Mouse (Mus musculus): ENCODE data around the gene Tek.

Tek gene

DNA sequence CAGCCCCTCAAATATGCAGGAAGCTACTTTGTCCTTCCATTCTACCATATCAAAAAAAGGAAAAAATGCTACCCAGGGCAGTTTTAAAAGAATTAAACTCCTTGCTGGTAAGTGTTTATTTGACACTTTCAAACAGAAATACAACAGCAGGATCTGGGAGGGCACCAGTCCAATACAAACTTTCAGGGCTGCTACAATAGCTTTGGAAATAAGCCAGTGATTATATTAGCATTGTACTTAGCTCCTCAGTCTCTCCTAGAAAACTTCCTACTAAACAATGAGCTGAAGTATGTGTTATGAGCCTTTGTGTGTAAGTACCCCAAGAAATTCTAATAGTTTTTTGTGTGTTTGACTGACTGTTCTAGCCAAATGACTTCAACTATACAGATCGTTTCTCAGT lies 87.8 kb downstream of the Tek start:
- DNase-seq: peak in 1 of 2 experiments; percentile 45

DNA sequence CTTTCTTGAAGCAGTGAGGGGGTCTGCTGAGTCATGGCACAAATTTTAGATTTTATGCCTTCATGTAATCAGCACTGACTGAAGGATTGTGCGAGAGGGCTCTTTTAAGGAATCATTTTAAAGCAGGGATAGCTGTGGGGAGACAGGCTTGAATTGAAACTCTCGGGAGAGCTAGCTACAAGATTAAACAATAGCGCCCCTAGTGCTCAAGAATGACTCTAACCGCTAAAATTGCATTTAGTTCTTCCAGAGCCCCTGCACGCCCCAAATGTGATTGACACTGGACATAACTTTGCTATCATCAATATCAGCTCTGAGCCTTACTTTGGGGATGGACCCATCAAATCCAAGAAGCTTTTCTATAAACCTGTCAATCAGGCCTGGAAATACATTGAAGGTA lies 88.3 kb downstream of the Tek start:
- DNase-seq: peak in 1 of 2 experiments; percentile 16

DNA sequence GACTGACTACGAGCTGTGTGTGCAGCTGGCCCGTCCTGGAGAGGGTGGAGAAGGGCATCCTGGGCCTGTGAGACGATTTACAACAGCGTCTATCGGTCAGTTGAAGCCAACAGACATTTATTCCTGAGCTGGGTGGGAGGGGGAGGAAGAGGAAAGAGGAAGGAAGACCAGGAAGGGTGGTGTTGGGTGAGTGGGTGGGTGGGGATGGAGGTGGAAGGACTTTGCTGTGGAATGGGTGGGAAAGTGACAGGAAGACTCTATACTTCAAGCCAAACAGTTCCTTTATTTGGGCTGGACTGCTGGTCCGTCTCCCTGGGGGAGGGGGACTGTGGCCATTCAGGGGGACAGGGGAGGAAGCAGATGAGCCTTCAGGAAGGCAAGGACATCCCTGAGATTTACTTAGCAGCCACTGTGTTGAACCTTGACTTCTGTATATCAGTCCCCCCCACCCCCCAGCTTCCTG lies 90.9 kb downstream of the Tek start:
- peak; percentile 62 to 89 for DNase-seq

DNA sequence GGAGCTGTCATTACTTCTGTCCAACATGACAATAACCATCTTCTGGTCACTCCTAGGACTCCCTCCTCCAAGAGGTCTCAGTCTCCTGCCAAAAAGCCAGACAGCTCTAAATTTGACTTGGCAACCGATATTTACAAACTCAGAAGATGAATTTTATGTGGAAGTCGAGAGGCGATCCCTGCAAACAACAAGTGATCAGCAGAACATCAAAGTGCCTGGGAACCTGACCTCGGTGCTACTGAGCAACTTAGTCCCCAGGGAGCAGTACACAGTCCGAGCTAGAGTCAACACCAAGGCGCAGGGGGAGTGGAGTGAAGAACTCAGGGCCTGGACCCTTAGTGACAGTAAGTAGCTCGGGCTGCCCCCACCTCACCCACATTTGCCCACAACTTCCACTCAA lies 98.0 kb downstream of the Tek start:
- peak in 1 of 2 experiments; percentile 56 for DNase-seq

DNA sequence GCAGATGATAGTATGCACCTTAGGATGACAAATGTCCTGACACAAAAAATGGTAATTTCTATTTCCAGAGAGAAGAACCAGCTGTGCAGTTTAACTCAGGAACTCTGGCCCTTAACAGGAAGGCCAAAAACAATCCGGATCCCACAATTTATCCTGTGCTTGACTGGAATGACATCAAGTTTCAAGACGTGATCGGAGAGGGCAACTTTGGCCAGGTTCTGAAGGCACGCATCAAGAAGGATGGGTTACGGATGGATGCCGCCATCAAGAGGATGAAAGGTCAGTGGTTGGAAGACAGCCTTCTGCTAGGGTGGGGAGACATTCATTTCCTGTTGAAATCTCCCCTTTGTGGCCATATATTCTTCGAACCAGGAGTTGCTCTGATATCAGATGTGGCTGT lies 114.2 kb downstream of the Tek start:
- peak; percentile 46 to 76 for DNase-seq

DNA sequence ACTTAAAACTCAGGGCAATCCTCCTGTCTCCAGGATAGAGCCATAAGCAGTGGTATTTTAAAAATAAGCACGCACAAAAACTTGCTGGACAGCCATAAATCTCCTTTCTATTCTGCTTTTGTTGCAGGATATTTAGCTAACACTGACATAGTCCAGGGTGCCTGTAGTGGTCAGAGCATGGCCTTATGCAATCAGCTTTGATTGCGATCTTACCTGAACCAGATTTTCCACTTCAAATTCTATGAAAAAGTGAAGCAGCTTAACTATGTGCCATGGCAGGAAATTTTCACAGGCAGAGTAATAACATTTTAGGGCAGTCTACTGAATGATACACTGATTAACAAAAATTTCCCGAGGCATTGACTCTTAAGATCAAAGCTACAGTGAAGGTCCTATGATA lies 115.2 kb downstream of the Tek start:
- DNase-seq: no peak

DNA sequence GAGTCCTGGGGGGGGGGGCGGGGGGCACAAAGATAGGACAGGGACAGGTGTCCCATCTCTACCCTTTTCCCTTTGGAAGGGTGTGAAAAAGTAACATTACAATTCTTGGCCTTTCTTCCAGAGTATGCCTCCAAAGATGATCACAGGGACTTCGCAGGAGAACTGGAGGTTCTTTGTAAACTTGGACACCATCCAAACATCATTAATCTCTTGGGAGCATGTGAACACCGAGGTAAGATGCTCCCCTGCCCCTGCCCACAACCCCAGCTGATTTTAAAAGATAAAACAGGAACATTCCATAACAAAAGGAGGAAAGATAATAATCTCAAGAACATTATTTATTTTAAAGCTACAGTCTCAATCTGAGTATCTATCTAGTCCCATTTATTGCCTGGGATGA lies 116.1 kb downstream of the Tek start:
- peak in 1 of 2 experiments; percentile 43 for DNase-seq

DNA sequence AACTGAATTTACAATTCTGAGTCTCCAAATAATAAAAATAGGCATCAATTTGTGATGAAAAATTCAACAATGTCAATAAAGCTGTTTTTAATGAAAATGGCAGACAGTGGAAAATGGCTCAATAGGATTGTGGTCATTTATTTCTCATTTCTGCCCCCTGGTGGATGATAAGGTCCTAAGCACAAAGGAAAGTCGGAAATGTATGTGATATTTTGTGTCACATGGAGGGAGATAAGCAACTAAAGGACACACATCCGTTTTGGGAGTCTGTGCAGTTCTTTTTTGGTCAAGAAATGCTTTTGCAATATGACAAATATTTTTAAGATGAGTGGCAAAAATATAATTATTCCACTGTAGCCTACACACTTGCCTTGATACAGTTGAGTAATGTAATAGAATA lies 161.7 kb downstream of the Tek start:
- DNase-seq: peak in 1 of 2 experiments; percentile 25

DNA sequence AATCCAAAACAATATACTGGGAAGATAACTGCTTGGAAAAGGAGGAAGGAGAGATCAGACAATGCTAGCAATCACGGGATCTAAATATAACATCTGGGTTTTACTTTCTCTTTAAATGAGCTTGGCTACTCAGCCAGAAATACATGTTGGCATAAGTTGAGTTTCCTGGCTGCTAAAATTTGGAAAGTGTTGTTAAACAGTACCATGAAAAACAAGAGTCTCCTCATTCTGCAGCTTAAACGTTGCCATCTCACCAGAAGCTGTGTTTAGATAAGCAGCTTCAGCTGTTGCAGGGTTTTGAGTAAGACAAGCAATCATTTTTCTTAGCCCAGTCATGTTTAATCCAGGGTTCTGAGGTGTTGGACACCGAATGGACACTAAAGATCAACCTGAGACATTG lies 162.7 kb downstream of the Tek start:
- DNase-seq: no peak
